Mouse (Mus musculus): ENCODE data around the gene Smad6.

GRCm38 (mm10) chr9:63985125-63985524 is 36.7 kb downstream of the Smad6 start:
- no peak for TF ChIP-seq GATA1 (IDR thresholded peaks at IDR 0.05; ENCODE audit: low read length)
- TF ChIP-seq TAL1 (IDR thresholded peaks at IDR 0.05; ENCODE audit: low read length), result no peak

Data from erythroblast, embryonic 14.5 days (primary cell).